Comparison of ENCODE assay signal across 10 mouse cellular contexts in genomic region chr2:97468372-97468771, GRCm38 (mm10).
DNase-seq lines count a peak whose midpoint lies in the region; ATAC-seq and TF ChIP-seq lines count a peak whose summit lies in the region.
"Had no signal": no experiment of that assay in that cellular context is flagged by ENCODE, and none has a peak within 500 bp of the region (broad histone marks: within the 10 kb centered on the region; RNA-seq: fewer than 3 reads in every experiment).

No protein-coding gene starts in this region.

- no peak for TF ChIP-seq CTCF in thymus, adult 2 months (IDR thresholded peaks at IDR 0.05; ENCODE audit: borderline replicate concordance, control insufficient read depth, extremely low read depth, insufficient read depth, low read length, poor library complexity)

- H3K27me3 ChIP-seq in kidney, embryonic 14.5 days (ENCODE audit: control insufficient read depth, insufficient read depth, low read length), result no peaks in the 10 kb centered on the region; the same call in 1 of the 2 replicates
- no peaks in the 10 kb centered on the region for H3K27me3 ChIP-seq in forebrain, embryonic 13.5 days
- no peaks in the 10 kb centered on the region for H3K27me3 ChIP-seq in midbrain, embryonic 12.5 days
- H3K27me3 ChIP-seq in thymus, adult 2 months (ENCODE audit: control insufficient read depth, insufficient read depth, low read length), result no peaks in the 10 kb centered on the region

- no peak for DNase-seq in kidney, postnatal 36 days
- DNase-seq in brain, adult 2 months (ENCODE audit: low read depth, low spot score), result peak; percentile 70
- DNase-seq in thymus, adult 2 months, result no peak
- no peak for DNase-seq in ovary, postnatal 10 days (ENCODE audit: low spot score)
- DNase-seq in gastrocnemius, postnatal 36 days, result no peak
- DNase-seq: gastrocnemius, postnatal 10 days; thymus, postnatal 4 days had no signal

- 47% methylated on average over 5 of the region's 5 CpGs for WGBS in kidney, embryonic 14.5 days
- WGBS in forebrain, embryonic 13.5 days, result 5% methylated on average over 5 of the region's 5 CpGs
- 14% methylated on average over 5 of the region's 5 CpGs for WGBS in midbrain, embryonic 12.5 days
- 34% methylated on average over 5 of the region's 5 CpGs for WGBS in thymus, adult 2 months

- TF ChIP-seq POLR2A in thymus, adult 2 months (IDR thresholded peaks at IDR 0.05; ENCODE audit: control insufficient read depth, extremely low read depth, insufficient read depth, low read length, poor library complexity), result no peak

- no peak overlapping the region for H3K27ac ChIP-seq in kidney, embryonic 14.5 days (ENCODE audit: low read depth, low read length)
- 0 out of 2 replicates have a peak overlapping the region, but pooled peaks have one; percentile 35 for H3K27ac ChIP-seq in forebrain, embryonic 13.5 days
- H3K27ac ChIP-seq in midbrain, embryonic 12.5 days (replicated peaks), result no peak overlapping the region
- H3K27ac ChIP-seq in thymus, adult 2 months (ENCODE audit: control insufficient read depth, insufficient read depth, low read length), result no peak overlapping the region

- no peaks in the 10 kb centered on the region for H3K36me3 ChIP-seq in kidney, embryonic 14.5 days (ENCODE audit: control insufficient read depth, insufficient read depth, low read length)
- no peaks in the 10 kb centered on the region for H3K36me3 ChIP-seq in forebrain, embryonic 13.5 days (ENCODE audit: poor library complexity, severe bottlenecking)
- no peaks in the 10 kb centered on the region for H3K36me3 ChIP-seq in midbrain, embryonic 12.5 days
- H3K36me3 ChIP-seq in thymus, adult 2 months (ENCODE audit: control insufficient read depth, insufficient read depth, low read length), result no peaks in the 10 kb centered on the region

- H3K9me3 ChIP-seq in kidney, embryonic 14.5 days (ENCODE audit: control insufficient read depth, low read length), result no peaks in the 10 kb centered on the region
- H3K9me3 ChIP-seq in forebrain, embryonic 13.5 days (replicated peaks), result no peaks in the 10 kb centered on the region
- H3K9me3 ChIP-seq in midbrain, embryonic 12.5 days, result no peaks in the 10 kb centered on the region

- peak overlapping the region; percentile 15; the same call in 1 of the 2 replicates for H3K4me3 ChIP-seq in kidney, embryonic 14.5 days (ENCODE audit: low read length)
- H3K4me3 ChIP-seq in forebrain, embryonic 13.5 days, result peak overlapping the region; percentile 55
- peak overlapping the region; percentile 51 for H3K4me3 ChIP-seq in midbrain, embryonic 12.5 days
- H3K4me3 ChIP-seq in thymus, adult 2 months (ENCODE audit: control insufficient read depth, insufficient read depth, low read length), result no peak overlapping the region

- intact Hi-C loops in gastrocnemius, postnatal 36 days (cut with DNase I), result no loop called here

- H3K9ac ChIP-seq in kidney, embryonic 14.5 days (ENCODE audit: low read depth, low read length), result no peak overlapping the region
- H3K9ac ChIP-seq in forebrain, embryonic 13.5 days, result peak overlapping the region; percentile 59
- H3K9ac ChIP-seq in midbrain, embryonic 12.5 days (replicated peaks), result peak overlapping the region; percentile 7; the same call in 1 of the 2 replicates

- H3K4me2 ChIP-seq in kidney, embryonic 14.5 days (replicated peaks; ENCODE audit: low read depth, low read length), result no peak overlapping the region; the same call in 1 of the 2 replicates
- H3K4me2 ChIP-seq in forebrain, embryonic 13.5 days, result peak overlapping the region; percentile 77
- peak overlapping the region; percentile 76 for H3K4me2 ChIP-seq in midbrain, embryonic 12.5 days (replicated peaks)

- ATAC-seq in kidney, embryonic 14.5 days (ENCODE audit: low FRiP score, low TSS enrichment), result no peak
- ATAC-seq in forebrain, embryonic 13.5 days, result no peak
- no peak for ATAC-seq in midbrain, embryonic 12.5 days (ENCODE audit: low FRiP score, low read depth)

- H3K4me1 ChIP-seq in kidney, embryonic 14.5 days (ENCODE audit: control insufficient read depth, insufficient read depth, low read length), result no peaks in the 10 kb centered on the region
- H3K4me1 ChIP-seq in forebrain, embryonic 13.5 days, result peaks cover 21% of the 10 kb centered on the region; the same call in 1 of the 2 replicates
- peaks cover 5% of the 10 kb centered on the region; the same call in 1 of the 2 replicates for H3K4me1 ChIP-seq in midbrain, embryonic 12.5 days
- no peaks in the 10 kb centered on the region for H3K4me1 ChIP-seq in thymus, adult 2 months (replicated peaks; ENCODE audit: control insufficient read depth, insufficient read depth, low read length)
